Mouse (Mus musculus) heart, postnatal 0 days (tissue): ENCODE results near the gene Myg1.

Experiments used
- CTCF ChIP-seq: IDR thresholded peaks from 2 replicates; pipeline ENCODE4 v1.5.1; 2016; ENCODE audit warnings: antibody characterized with exemption, control low read depth, low read depth
- EP300 ChIP-seq: IDR thresholded peaks from 2 replicates; pipeline ENCODE4 v1.6.1; 2016; ENCODE audit warnings: antibody characterized with exemption, low read depth

DNA sequence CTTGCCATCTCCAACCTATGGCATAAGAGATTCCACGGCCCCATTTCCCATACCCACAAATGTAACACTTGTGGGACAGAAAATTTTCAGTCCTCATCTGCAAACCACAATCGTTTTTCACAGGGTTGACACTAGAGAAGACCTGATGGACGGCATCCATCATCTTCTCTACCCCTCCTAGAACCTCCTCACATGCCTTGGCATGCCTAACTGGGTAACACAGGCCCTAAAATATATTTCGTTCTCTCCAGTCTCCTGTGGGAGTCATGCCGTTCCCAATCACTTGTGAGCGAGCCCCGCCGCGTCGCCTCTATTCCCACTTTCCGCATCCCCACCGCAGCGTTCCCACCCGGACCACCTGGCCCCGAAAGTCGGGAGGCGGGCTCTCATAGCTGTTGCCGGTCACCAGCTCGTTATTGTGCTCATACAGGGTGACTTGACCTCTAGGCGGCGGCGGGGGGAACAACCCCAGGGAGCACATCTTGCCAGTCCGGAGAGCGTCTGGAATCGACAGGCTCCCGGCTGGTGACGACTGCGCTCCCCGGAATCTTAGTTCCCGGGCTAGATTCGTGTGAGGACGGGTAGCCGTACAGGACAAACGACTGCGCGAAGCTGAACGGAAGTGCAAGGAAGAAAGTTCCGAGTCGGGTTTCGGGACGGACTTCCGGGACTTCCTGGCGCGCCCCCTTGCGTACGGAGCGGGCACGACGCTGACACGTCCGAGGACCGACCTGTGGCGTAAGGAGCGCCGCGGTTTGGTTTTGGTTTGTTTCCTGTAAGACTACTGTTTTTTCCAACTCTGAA is 18.8 kb downstream of the Myg1 start, which contains the start of gene Aaas:
- peak; percentile 80 for TF ChIP-seq CTCF
- TF ChIP-seq EP300 = no peak
